ENCODE assay signal across 27 mouse cellular contexts in the genomic region with DNA sequence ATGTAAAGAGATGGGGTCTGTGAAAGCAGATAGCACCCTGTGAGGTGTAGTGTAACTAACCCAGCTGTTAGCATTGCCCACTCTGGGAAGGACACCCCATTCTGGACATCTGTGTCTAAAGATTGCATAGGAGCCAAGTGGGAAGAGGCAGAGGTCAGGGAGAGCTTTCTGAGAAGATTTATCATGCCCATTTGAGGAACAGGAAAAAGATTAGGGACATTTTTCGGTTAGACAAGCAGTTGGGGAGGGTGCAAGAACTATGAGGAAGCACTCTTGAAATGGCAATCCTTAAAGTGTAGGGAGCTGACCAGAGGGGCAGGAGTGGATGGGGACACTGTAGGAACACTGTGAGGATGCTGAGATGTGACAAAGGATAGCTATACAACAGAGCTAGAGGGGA. TPM values are rescaled to one million over a fixed set of nuclear protein-coding genes. Genes with fewer than 3 reads are reported as not detected.
DNase-seq lines count a peak whose midpoint lies in the region; ATAC-seq and TF ChIP-seq lines count a peak whose summit lies in the region.
"Had no signal": no experiment of that assay in that cellular context is flagged by ENCODE, and none has a peak within 500 bp of the region (broad histone marks: within the 10 kb centered on the region; RNA-seq: fewer than 3 reads in every experiment).

No protein-coding gene starts in this region.

- H3K79me2 ChIP-seq in liver, adult 2 months (ENCODE audit: control insufficient read depth, insufficient read depth, low read length) = no peaks in the 10 kb centered on the region
- no peaks in the 10 kb centered on the region for H3K79me2 ChIP-seq in MEL (ENCODE audit: control insufficient read depth, insufficient read depth, low read length, poor library complexity)
- H3K79me2 ChIP-seq in macrophage (ENCODE audit: inconsistent target) = peaks cover 48% of the 10 kb centered on the region; the same call in 1 of the 2 replicates

- no peak overlapping the region for H3K27ac ChIP-seq in liver, adult 2 months (replicated peaks; ENCODE audit: insufficient read depth, low read depth, low read length)
- no peak overlapping the region for H3K27ac ChIP-seq in liver, embryonic 12.5 days
- H3K27ac ChIP-seq in MEL (ENCODE audit: control insufficient read depth, low read depth, low read length) = peak overlapping the region; percentile 13; the same call in 1 of the 2 replicates
- H3K27ac ChIP-seq in cortical plate, adult 2 months (ENCODE audit: insufficient read depth, low read length) = 0 out of 2 replicates have a peak overlapping the region, but pooled peaks have one; percentile 45
- H3K27ac ChIP-seq in macrophage = peak overlapping the region; percentile 33
- H3K27ac ChIP-seq: embryonic facial prominence, embryonic 13.5 days; embryonic facial prominence, embryonic 15.5 days; forebrain, embryonic 10.5 days; forebrain, embryonic 12.5 days had no signal

- 71% methylated on average over 1 of the region's 1 CpGs for WGBS in liver, adult 2 months
- WGBS in liver, embryonic 12.5 days (ENCODE audit: insufficient replicate concordance) = 39% methylated on average over 1 of the region's 1 CpGs
- WGBS in macrophage (ENCODE audit: missing documents) = 15% methylated on average over 1 of the region's 1 CpGs

- TF ChIP-seq RAD21 in MEL (IDR thresholded peaks at IDR 0.05; ENCODE audit: low read depth, low read length) = no peak

- H3K9me3 ChIP-seq in liver, embryonic 12.5 days (replicated peaks) = peaks cover 10% of the 10 kb centered on the region
- no peaks in the 10 kb centered on the region for H3K9me3 ChIP-seq in MEL (replicated peaks; ENCODE audit: insufficient read depth, low read length)
- H3K9me3 ChIP-seq: embryonic facial prominence, embryonic 15.5 days had no signal

- H3K36me3 ChIP-seq in liver, adult 2 months (ENCODE audit: control insufficient read depth, insufficient read depth, low read length) = no peaks in the 10 kb centered on the region
- H3K36me3 ChIP-seq in liver, embryonic 12.5 days = peaks cover 51% of the 10 kb centered on the region
- no peaks in the 10 kb centered on the region; a peak in 1 of 4 replicates for H3K36me3 ChIP-seq in MEL (ENCODE audit: control insufficient read depth in 1 of 2, insufficient read depth in 2 of 2, low read length in 2 of 2)
- no peaks in the 10 kb centered on the region for H3K36me3 ChIP-seq in macrophage (ENCODE audit: inconsistent target)
- H3K36me3 ChIP-seq: embryonic facial prominence, embryonic 13.5 days; embryonic facial prominence, embryonic 15.5 days; forebrain, embryonic 10.5 days; forebrain, embryonic 12.5 days had no signal

- ATAC-seq in liver, embryonic 12.5 days = no peak
- ATAC-seq: CD4-positive, CD25-positive, alpha-beta regulatory T cell, adult 4 months; forebrain, embryonic 14.5 days; forebrain, embryonic 16.5 days had no signal

- peak; percentile 54 to 69 for TF ChIP-seq EP300 in MEL (IDR thresholded peaks at IDR 0.05; ENCODE audit: low read depth in 1 of 2, low read length in 2 of 2)

- TF ChIP-seq POLR2A in liver, adult 2 months (IDR thresholded peaks at IDR 0.05; ENCODE audit: extremely low read depth, insufficient read depth, low read length) = no peak
- no peak for TF ChIP-seq POLR2A in MEL (IDR thresholded peaks at IDR 0.05; ENCODE audit: control insufficient read depth in 1 of 2, insufficient read depth in 1 of 2, low read depth in 1 of 2, low read length in 2 of 2, poor library complexity in 1 of 2)
- TF ChIP-seq POLR2A in cortical plate, adult 2 months (IDR thresholded peaks at IDR 0.05; ENCODE audit: extremely low read depth, insufficient read depth, low read length) = no peak

- no peak overlapping the region for H3K4me3 ChIP-seq in liver, adult 2 months (ENCODE audit: insufficient read depth, low read depth, low read length)
- no peak overlapping the region for H3K4me3 ChIP-seq in liver, embryonic 12.5 days
- H3K4me3 ChIP-seq in MEL (ENCODE audit: control insufficient read depth in 1 of 2, insufficient read depth in 1 of 2, low read depth in 2 of 2, low read length in 2 of 2) = no peak overlapping the region
- H3K4me3 ChIP-seq in cortical plate, adult 2 months (ENCODE audit: insufficient read depth, low read length) = no peak overlapping the region
- H3K4me3 ChIP-seq in macrophage (ENCODE audit: inconsistent target) = no peak overlapping the region
- H3K4me3 ChIP-seq: embryonic facial prominence, embryonic 13.5 days; embryonic facial prominence, embryonic 15.5 days; erythroblast, embryonic 14.5 days; forebrain, embryonic 10.5 days; forebrain, embryonic 12.5 days had no signal

- H3K9ac ChIP-seq in liver, adult 2 months (ENCODE audit: low read depth, low read length) = no peak overlapping the region
- H3K9ac ChIP-seq in liver, embryonic 12.5 days = no peak overlapping the region
- H3K9ac ChIP-seq in MEL (ENCODE audit: control insufficient read depth, low read depth, low read length, poor library complexity, severe bottlenecking) = no peak overlapping the region
- H3K9ac ChIP-seq: embryonic facial prominence, embryonic 13.5 days; embryonic facial prominence, embryonic 15.5 days; forebrain, embryonic 12.5 days had no signal

- H3K27me3 ChIP-seq in liver, adult 2 months (ENCODE audit: control insufficient read depth, insufficient read depth, low read length) = no peaks in the 10 kb centered on the region
- H3K27me3 ChIP-seq in liver, embryonic 12.5 days (replicated peaks) = no peaks in the 10 kb centered on the region
- no peaks in the 10 kb centered on the region for H3K27me3 ChIP-seq in MEL (ENCODE audit: control insufficient read depth in 1 of 2, insufficient read depth in 2 of 2, low read length in 2 of 2)
- H3K27me3 ChIP-seq: CH12.LX; embryonic facial prominence, embryonic 13.5 days; embryonic facial prominence, embryonic 15.5 days; forebrain, embryonic 12.5 days had no signal

- H3K4me2 ChIP-seq in liver, embryonic 12.5 days = no peak overlapping the region
- H3K4me2 ChIP-seq: embryonic facial prominence, embryonic 13.5 days; embryonic facial prominence, embryonic 15.5 days; forebrain, embryonic 12.5 days had no signal

- peak; percentile 15 for DNase-seq in liver, adult 2 months (ENCODE audit: extremely low read depth, low read depth, low spot score)
- DNase-seq in MEL (ENCODE audit: low read depth, low spot score) = peak; percentile 25
- no peak for DNase-seq in urinary bladder, postnatal 10 days (ENCODE audit: low spot score)
- DNase-seq in lung, postnatal 25 days (ENCODE audit: low spot score) = no peak
- no peak for DNase-seq in yolk sac, embryonic 10.5 days (ENCODE audit: low spot score)
- DNase-seq: adrenal gland, adult 2 months; adrenal gland, postnatal 10 days; adrenal gland, postnatal 25 days; B cell, adult 2 months; cerebellum, adult 11-12 months; cerebellum, adult 2 months; cerebellum, adult 9-10 months; cerebellum, postnatal 10 days; cerebellum, postnatal 25 days; embryo, embryonic 11 days had no signal

- H3K4me1 ChIP-seq in liver, adult 2 months (ENCODE audit: control insufficient read depth, insufficient read depth, low read length) = no peaks in the 10 kb centered on the region
- peaks cover 18% of the 10 kb centered on the region for H3K4me1 ChIP-seq in liver, embryonic 12.5 days
- peaks cover 3 to 7% of the 10 kb centered on the region in 2 experiments for H3K4me1 ChIP-seq in MEL (ENCODE audit: control insufficient read depth in 1 of 2, insufficient read depth in 2 of 2, low read length in 2 of 2)
- peaks cover 12% of the 10 kb centered on the region for H3K4me1 ChIP-seq in cortical plate, adult 2 months (ENCODE audit: control insufficient read depth, insufficient read depth, low read length)
- H3K4me1 ChIP-seq: embryonic facial prominence, embryonic 13.5 days; embryonic facial prominence, embryonic 15.5 days; forebrain, embryonic 10.5 days; forebrain, embryonic 12.5 days had no signal

- TF ChIP-seq CTCF in liver, adult 2 months (IDR thresholded peaks at IDR 0.05; ENCODE audit: low read depth, low read length) = no peak
- TF ChIP-seq CTCF in MEL (IDR thresholded peaks at IDR 0.05 in 2 of 3, conservative IDR thresholded peaks at IDR 0.05 in 1 of 3; ENCODE audit: control insufficient read depth in 1 of 3, insufficient read depth in 1 of 3, low read depth in 2 of 3, low read length in 3 of 3, poor library complexity in 1 of 3, severe bottlenecking in 1 of 3) = no peak
- no peak for TF ChIP-seq CTCF in cortical plate, adult 2 months (IDR thresholded peaks at IDR 0.05; ENCODE audit: extremely low read depth, insufficient read depth, low read length)

TF ChIP-seq in MEL, 35 proteins besides CTCF, POLR2A, EP300 and RAD21 (continues in another document):
- TF ChIP-seq ZC3H11A (IDR thresholded peaks at IDR 0.05; ENCODE audit: low read depth, low read length) = no peak
- TF ChIP-seq NELFE (IDR thresholded peaks at IDR 0.05; ENCODE audit: low read depth, low read length) = no peak
- peak; percentile 74 for TF ChIP-seq MYB (IDR thresholded peaks at IDR 0.05; ENCODE audit: low read depth, low read length)
- TF ChIP-seq POLR2AphosphoS2 (IDR thresholded peaks at IDR 0.05; ENCODE audit: low read length) = no peak
- TF ChIP-seq ELF1 (IDR thresholded peaks at IDR 0.05; ENCODE audit: low read depth, low read length) = no peak
- TF ChIP-seq POLR2AphosphoS5 (IDR thresholded peaks at IDR 0.05; ENCODE audit: borderline replicate concordance, low read depth, low read length) = no peak
- TF ChIP-seq GATA1 (IDR thresholded peaks at IDR 0.05; ENCODE audit: low read depth, low read length) = peak; percentile 35; the same call in 1 of the 2 replicates
- no peak for TF ChIP-seq UBTF (IDR thresholded peaks at IDR 0.05; ENCODE audit: borderline replicate concordance, insufficient read depth, low read depth, low read length)
- TF ChIP-seq CHD1 (IDR thresholded peaks at IDR 0.05; ENCODE audit: low read depth, low read length) = no peak
- no peak for TF ChIP-seq MAX (IDR thresholded peaks at IDR 0.05; ENCODE audit: low read length)
- no peak for TF ChIP-seq SMC3 (IDR thresholded peaks at IDR 0.05; ENCODE audit: low read depth, low read length)
- TF ChIP-seq MXI1 (IDR thresholded peaks at IDR 0.05; ENCODE audit: low read depth, low read length) = no peak

RNA-seq across cellular contexts. Expression of a gene that starts 29.2 kb away (rescaled TPM):
- total RNA-seq in liver, adult 2 months (2014; rRNA removed) = 1.1 and 1.9 TPM in 2 replicates
- polyA plus RNA-seq in liver, adult 2 months (2012; rRNA removed) = 0.76 and 0.99 TPM in 2 replicates
- 10.6 and 11.8 TPM in 2 replicates for polyA plus RNA-seq in liver, embryonic 12.5 days (2016; fragmentation: Nextera tagmentation; extraction: Ambion mirVana)
- total RNA-seq in MEL (2012; rRNA removed) = 3.0 and 3.4 TPM in 2 replicates
- polyA plus RNA-seq in MEL (2012; ENCODE audit: insufficient read depth in 1 of 2, insufficient read length in 2 of 2, low read depth in 1 of 2, low replicate concordance in 2 of 2, missing spikeins in 1 of 2) (1 to 10 TPM in 1 of 2 experiments, not detected in 1; 4.9 TPM), macrophage (2018) (22.9 to 52.7 TPM (median 43.5 TPM) in 3 replicates)
- polyA plus RNA-seq in cortical plate, adult 2 months (2012; rRNA removed) = 13.0 and 15.1 TPM in 2 replicates
- 100 to 1,000 TPM in 12 of 26 experiments, 10 to 100 TPM in 14; 22.4 to 161 (median 75.9) TPM for total RNA-seq in macrophage (2018; cell fraction: chromatin; rRNA removed)
- total RNA-seq in macrophage (2018; cell fraction: cytosol; rRNA removed) = 10 to 100 TPM; 11.3 to 53.2 (median 29.3) TPM
- 100 to 1,000 TPM in 11 of 26 experiments, 10 to 100 TPM in 15; 17.2 to 226 (median 59.0) TPM for total RNA-seq in macrophage (2018; cell fraction: nucleus; rRNA removed)

Comparison
In these comparisons a context has a peak if more than half of its experiments do, and no peak if none do; other contexts are left out.
1. DNase-seq: peak in liver, adult 2 months (single experiment) and MEL (single experiment); none in urinary bladder, postnatal 10 days (single experiment), lung, postnatal 25 days (single experiment) and yolk sac, embryonic 10.5 days (single experiment).
2. H3K27ac ChIP-seq: peak in MEL (single experiment), cortical plate, adult 2 months (single experiment) and macrophage (single experiment); none in liver, adult 2 months (single experiment) and liver, embryonic 12.5 days (single experiment).